Mouse (Mus musculus): ENCODE data around the gene Echdc2. TPM values are rescaled to one million over a fixed set of nuclear protein-coding genes. Genes with fewer than 3 reads are reported as not detected.
"Not testable (repeated sequence)": the region's sequence is repeated elsewhere in the genome, so short reads cannot be mapped to it uniquely, and the experiment has no call there.

The Echdc2 gene
- polyA plus RNA-seq, 1 experiment: 62.7 TPM

DNA sequence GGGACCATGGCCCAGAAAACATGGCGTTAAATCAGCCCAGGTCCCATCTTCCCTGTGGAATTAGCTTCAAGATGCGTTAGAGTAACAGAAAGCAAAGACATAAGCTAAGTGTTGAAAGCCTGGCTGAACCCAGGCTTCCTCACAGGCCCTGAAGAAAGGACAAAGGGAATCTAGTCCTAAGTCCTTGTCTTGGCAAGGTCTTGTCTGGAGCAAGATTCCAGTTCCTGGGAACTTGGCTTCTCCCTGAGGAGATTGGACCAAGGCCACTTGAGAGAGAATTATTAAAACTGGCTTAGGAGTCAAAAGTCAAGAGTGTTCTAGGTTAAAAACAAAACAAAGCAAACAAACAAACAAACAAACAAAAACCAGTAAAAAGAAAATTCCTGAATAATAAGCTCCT, 36.9 kb upstream of the Echdc2 start:
- Histone ChIP-seq H3K27ac (ENCODE audit: insufficient read depth, low read length) (no peak overlapping the region), H3K27me3 (ENCODE audit: control insufficient read depth, insufficient read depth, low read length) (no peaks in the 10 kb centered on the region), H3K4me1 (ENCODE audit: control insufficient read depth, insufficient read depth, low read length) (no peaks in the 10 kb centered on the region), H3K4me3 (replicated peaks; ENCODE audit: insufficient read depth, low read depth, low read length) (no peak overlapping the region)
- TF ChIP-seq POLR2A (IDR thresholded peaks at IDR 0.05; ENCODE audit: borderline replicate concordance, insufficient read depth, low read length): no peak
- TF ChIP-seq CTCF (IDR thresholded peaks at IDR 0.05; ENCODE audit: borderline replicate concordance, insufficient read depth, low read depth, low read length): no peak
- DNase-seq: no peak
- WGBS: 81% methylated on average over 2 of the region's 2 CpGs

DNA sequence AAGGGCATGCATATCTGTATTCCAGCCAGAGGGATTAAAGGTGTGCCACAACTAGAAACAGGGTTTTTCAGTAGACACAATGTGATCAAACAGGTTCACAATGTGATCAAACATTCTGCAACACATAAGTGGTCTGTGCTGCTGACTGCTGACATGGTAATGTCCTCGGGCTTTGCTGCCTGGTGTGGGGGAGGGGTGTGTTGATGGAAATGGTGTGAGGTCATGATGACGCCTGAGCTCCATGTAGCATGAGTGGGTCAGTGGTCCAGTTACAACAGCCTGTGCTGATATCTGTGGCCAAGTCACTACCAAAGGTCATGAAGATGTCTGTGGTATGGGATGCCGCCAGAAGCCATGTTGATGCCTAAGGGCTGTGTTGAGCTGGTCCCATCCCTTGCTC, 34.8 kb upstream of the Echdc2 start:
- TF ChIP-seq POLR2A (IDR thresholded peaks at IDR 0.05; ENCODE audit: borderline replicate concordance, insufficient read depth, low read length) (no peak), CTCF (IDR thresholded peaks at IDR 0.05; ENCODE audit: borderline replicate concordance, insufficient read depth, low read depth, low read length) (no peak)
- H3K4me1 ChIP-seq (ENCODE audit: control insufficient read depth, insufficient read depth, low read length): no peaks in the 10 kb centered on the region
- H3K27me3 ChIP-seq (ENCODE audit: control insufficient read depth, insufficient read depth, low read length): no peaks in the 10 kb centered on the region
- 89% methylated on average over 3 of the region's 3 CpGs for WGBS
- DNase-seq: no peak
- no peak overlapping the region for H3K4me3 ChIP-seq (replicated peaks; ENCODE audit: insufficient read depth, low read depth, low read length)
- H3K27ac ChIP-seq (ENCODE audit: insufficient read depth, low read length): no peak overlapping the region

DNA sequence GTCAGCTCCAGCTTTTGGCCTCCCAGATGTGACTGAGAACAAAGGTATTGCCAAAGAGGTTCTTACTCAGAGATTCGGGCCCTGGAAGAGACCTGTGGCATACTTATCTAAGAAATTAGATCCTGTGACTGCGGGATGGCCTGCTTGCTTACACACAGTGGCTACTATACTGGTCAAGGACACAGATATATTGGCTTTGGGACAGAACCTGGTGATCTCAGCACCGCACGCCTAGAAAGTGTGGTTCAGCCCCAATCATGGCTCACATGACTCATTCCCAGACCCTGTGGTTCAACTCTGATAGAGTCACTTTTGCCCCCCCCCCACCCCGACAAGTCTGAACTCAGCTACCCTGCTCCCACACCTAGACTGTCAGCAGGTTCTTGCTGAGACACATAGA, 28.3 kb upstream of the Echdc2 start:
- TF ChIP-seq CTCF (IDR thresholded peaks at IDR 0.05; ENCODE audit: borderline replicate concordance, insufficient read depth, low read depth, low read length) (no peak), POLR2A (IDR thresholded peaks at IDR 0.05; ENCODE audit: borderline replicate concordance, insufficient read depth, low read length) (no peak)
- no peak for DNase-seq
- H3K27me3 ChIP-seq (ENCODE audit: control insufficient read depth, insufficient read depth, low read length): no peaks in the 10 kb centered on the region
- no peak overlapping the region for H3K4me3 ChIP-seq (replicated peaks; ENCODE audit: insufficient read depth, low read depth, low read length)
- H3K4me1 ChIP-seq (ENCODE audit: control insufficient read depth, insufficient read depth, low read length): no peaks in the 10 kb centered on the region
- no peak overlapping the region for H3K27ac ChIP-seq (ENCODE audit: insufficient read depth, low read length)
- WGBS: 90% methylated on average over 5 of the region's 5 CpGs

DNA sequence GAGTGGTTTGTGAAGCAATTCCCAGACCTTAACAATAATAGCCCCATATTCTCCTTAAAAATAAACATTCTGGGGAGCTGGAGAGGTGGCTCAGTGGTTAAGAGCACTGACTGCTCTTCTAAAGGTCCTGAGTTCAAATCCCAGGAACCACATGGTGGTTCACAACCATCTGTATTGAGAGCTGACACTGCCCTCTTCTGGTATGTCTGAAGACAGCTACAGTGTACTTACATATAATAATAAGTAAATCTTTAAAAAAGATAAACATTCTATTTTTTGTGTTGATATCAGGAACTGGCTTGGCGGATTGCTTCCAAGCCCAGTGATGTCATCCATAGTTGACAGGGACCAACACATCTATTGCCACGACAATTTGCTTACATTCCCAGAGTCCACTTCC, 22.1 kb upstream of the Echdc2 start:
- 89% methylated on average over 2 of the region's 2 CpGs for WGBS
- not testable (repeated sequence) for H3K4me1 ChIP-seq (ENCODE audit: control insufficient read depth, insufficient read depth, low read length); H3K27ac ChIP-seq (ENCODE audit: insufficient read depth, low read length); H3K4me3 ChIP-seq (replicated peaks; ENCODE audit: insufficient read depth, low read depth, low read length); DNase-seq; H3K27me3 ChIP-seq (ENCODE audit: control insufficient read depth, insufficient read depth, low read length)

DNA sequence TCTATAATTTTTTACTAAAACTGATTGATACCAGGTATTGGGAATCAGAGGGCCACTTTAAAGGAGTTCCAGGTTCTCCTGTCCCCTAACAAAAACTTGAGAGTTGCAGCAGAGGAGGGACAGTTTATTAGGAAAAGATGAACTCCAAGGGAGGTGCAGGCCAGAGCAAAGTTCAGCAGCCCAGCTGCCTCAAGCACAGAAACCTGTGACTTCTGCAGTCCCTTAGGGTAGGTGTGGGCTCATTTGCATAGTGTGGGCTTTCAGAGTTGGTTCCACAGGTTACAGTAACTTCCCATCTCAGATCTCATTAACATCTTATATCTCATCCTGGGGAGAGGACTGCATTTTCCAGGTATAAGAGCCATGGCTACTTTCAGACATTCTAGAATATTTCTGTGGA, 21.5 kb upstream of the Echdc2 start:
- H3K4me3 ChIP-seq (replicated peaks; ENCODE audit: insufficient read depth, low read depth, low read length): no peak overlapping the region
- TF ChIP-seq POLR2A (IDR thresholded peaks at IDR 0.05; ENCODE audit: borderline replicate concordance, insufficient read depth, low read length) (no peak), CTCF (IDR thresholded peaks at IDR 0.05; ENCODE audit: borderline replicate concordance, insufficient read depth, low read depth, low read length) (no peak)

DNA sequence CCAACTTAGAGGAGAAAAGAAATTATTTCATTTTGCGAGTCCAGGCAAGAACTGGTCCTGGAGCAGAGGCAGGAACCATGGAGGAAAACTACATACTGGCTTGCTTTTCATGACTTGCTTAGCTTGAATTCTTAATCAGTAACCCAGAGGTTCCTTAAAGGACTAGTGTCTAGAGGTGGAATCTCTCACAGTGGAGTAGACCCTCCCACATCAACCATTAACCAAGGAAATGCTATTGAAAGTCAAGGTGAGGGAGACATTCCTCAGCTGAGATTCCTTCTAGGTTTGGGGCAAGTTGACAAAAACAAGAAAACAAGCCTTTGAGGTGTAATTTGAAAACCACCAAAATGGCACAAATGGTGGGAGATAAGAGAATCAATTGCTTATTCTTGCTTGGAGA, 20.4 kb upstream of the Echdc2 start, which contains the start of gene Scp2:
Scp2 (minus strand) TSS at position 119 of the 400 bp plus-strand sequence.
- TF ChIP-seq POLR2A (IDR thresholded peaks at IDR 0.05; ENCODE audit: borderline replicate concordance, insufficient read depth, low read length): no peak
- TF ChIP-seq CTCF (IDR thresholded peaks at IDR 0.05; ENCODE audit: borderline replicate concordance, insufficient read depth, low read depth, low read length): no peak
- H3K27ac ChIP-seq (ENCODE audit: insufficient read depth, low read length): no peak within 1 kb of the TSS
- H3K4me1 ChIP-seq (ENCODE audit: control insufficient read depth, insufficient read depth, low read length): no peaks in the 10 kb centered on the region
- no peak within 1 kb of the TSS for H3K4me3 ChIP-seq (replicated peaks; ENCODE audit: insufficient read depth, low read depth, low read length)
- 87% methylated on average over 1 of the region's 1 CpGs for WGBS
- DNase-seq: no peak
- H3K27me3 ChIP-seq (ENCODE audit: control insufficient read depth, insufficient read depth, low read length): no peaks in the 10 kb centered on the region

More for the DNA sequence above, 21.5 kb upstream of the Echdc2 start:
- Histone ChIP-seq H3K4me1 (ENCODE audit: control insufficient read depth, insufficient read depth, low read length) (no peaks in the 10 kb centered on the region), H3K27me3 (ENCODE audit: control insufficient read depth, insufficient read depth, low read length) (no peaks in the 10 kb centered on the region), H3K27ac (ENCODE audit: insufficient read depth, low read length) (no peak overlapping the region)
- DNase-seq: no peak

DNA sequence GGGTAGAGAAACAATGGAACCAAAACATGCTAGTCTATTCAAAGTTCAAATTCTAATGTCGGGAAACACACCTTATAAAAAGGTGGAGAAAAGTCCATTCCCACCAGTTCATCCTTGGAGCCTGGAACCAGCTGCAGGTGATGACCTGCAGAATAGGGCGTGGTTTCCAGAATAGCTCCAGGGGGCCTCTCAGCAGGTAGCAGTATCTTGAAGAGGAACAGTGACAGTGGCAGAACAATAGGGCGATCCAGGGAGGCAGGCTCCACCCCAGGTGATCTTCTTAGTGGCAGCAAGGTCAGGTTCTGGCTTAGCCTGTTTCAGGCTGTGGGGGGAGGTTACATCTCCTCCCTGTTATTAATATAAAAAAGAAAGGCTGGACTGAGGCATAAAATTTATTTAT, 19.7 kb upstream of the Echdc2 start:
- not testable (repeated sequence) for H3K4me1 ChIP-seq (ENCODE audit: control insufficient read depth, insufficient read depth, low read length); H3K27me3 ChIP-seq (ENCODE audit: control insufficient read depth, insufficient read depth, low read length); H3K4me3 ChIP-seq (replicated peaks; ENCODE audit: insufficient read depth, low read depth, low read length); DNase-seq; H3K27ac ChIP-seq (ENCODE audit: insufficient read depth, low read length)
- WGBS: 55% methylated on average over 3 of the region's 3 CpGs

GRCm38 (mm10) chr4:108155141-108155540, 10.1 kb upstream of the Echdc2 start:
- H3K27me3 ChIP-seq (ENCODE audit: control insufficient read depth, insufficient read depth, low read length); H3K27ac ChIP-seq (ENCODE audit: insufficient read depth, low read length); DNase-seq; H3K4me1 ChIP-seq (ENCODE audit: control insufficient read depth, insufficient read depth, low read length); H3K4me3 ChIP-seq (replicated peaks; ENCODE audit: insufficient read depth, low read depth, low read length): not testable (repeated sequence)
- 82% methylated on average over 1 of the region's 1 CpGs for whole genome bisulfite sequencing

DNA sequence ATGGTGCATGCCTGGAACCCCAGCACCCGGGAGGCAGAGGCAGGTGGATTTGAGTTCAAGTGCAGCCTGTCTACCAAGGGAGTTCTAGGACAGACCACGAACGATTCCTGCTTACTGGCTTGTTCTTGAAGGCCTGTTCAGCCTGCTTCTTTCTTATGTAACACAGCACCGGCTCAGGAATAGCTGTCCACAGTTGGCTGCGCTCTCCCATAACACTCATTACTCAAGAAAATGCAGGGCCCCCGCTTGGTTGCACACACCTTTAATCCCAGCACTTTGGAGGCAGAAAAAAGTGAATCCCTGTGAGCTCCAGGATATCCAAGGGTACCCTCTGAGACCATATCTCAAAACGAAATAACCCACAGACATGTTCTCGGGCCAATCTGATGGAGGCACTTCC, 3.3 kb upstream of the Echdc2 start:
- Histone ChIP-seq H3K27ac (ENCODE audit: insufficient read depth, low read length) (no peak overlapping the region), H3K4me1 (ENCODE audit: control insufficient read depth, insufficient read depth, low read length) (no peaks in the 10 kb centered on the region), H3K4me3 (replicated peaks; ENCODE audit: insufficient read depth, low read depth, low read length) (no peak overlapping the region), H3K27me3 (ENCODE audit: control insufficient read depth, insufficient read depth, low read length) (no peaks in the 10 kb centered on the region)
- DNase-seq: no peak
- TF ChIP-seq POLR2A (IDR thresholded peaks at IDR 0.05; ENCODE audit: borderline replicate concordance, insufficient read depth, low read length) (no peak), CTCF (IDR thresholded peaks at IDR 0.05; ENCODE audit: borderline replicate concordance, insufficient read depth, low read depth, low read length) (no peak)
- 93% methylated on average over 8 of the region's 8 CpGs for WGBS
